Mouse (Mus musculus) kidney, adult 11 months (tissue): Measurements from ENCODE around the gene Fam166b.
A peak's percentile ranks its signal among the peaks of the same experiment; 100 is the strongest.

ENCODE experiments used
- DNase-seq: peaks from one replicate; pipeline ENCODE4 v3.0.0; 2022

Fam166b gene

GRCm38 (mm10) chr4:43401486-43401885, 27.4 kb downstream of the Fam166b start:
- no peak for DNase-seq

GRCm38 (mm10) chr4:43400976-43401375, 28.0 kb downstream of the Fam166b start:
- no peak for DNase-seq

- no peak for DNase-seq
These were observed 29.4 kb downstream of the Fam166b start for GRCm38 (mm10) chr4:43399391-43400131.

- DNase-seq, result no peak
These were observed 30.1 kb downstream of the Fam166b start for GRCm38 (mm10) chr4:43398829-43399331.

GRCm38 (mm10) chr4:43398014-43398413, 30.9 kb downstream of the Fam166b start:
- no peak for DNase-seq

GRCm38 (mm10) chr4:43396381-43396780, 32.6 kb downstream of the Fam166b start:
- DNase-seq, result no peak

GRCm38 (mm10) chr4:43395836-43396235, 33.1 kb downstream of the Fam166b start:
- DNase-seq, result no peak

GRCm38 (mm10) chr4:43395147-43395546, 33.8 kb downstream of the Fam166b start:
- DNase-seq, result no peak

GRCm38 (mm10) chr4:43394345-43394891, 34.5 kb downstream of the Fam166b start:
- peak; percentile 90 for DNase-seq

GRCm38 (mm10) chr4:43391521-43392050, 37.3 kb downstream of the Fam166b start:
- no peak for DNase-seq

GRCm38 (mm10) chr4:43389845-43390440, 39.0 kb downstream of the Fam166b start:
- DNase-seq, result peak; percentile 51

- no peak for DNase-seq
These were observed 39.5 kb downstream of the Fam166b start for GRCm38 (mm10) chr4:43389390-43389789.

GRCm38 (mm10) chr4:43386932-43387331, 42.0 kb downstream of the Fam166b start:
- no peak for DNase-seq

- DNase-seq, result no peak
These were observed 44.4 kb downstream of the Fam166b start for GRCm38 (mm10) chr4:43384541-43384940.

- DNase-seq, result no peak
These were observed 44.9 kb downstream of the Fam166b start for GRCm38 (mm10) chr4:43384083-43384460.

- no peak for DNase-seq
These were observed 45.5 kb downstream of the Fam166b start for GRCm38 (mm10) chr4:43383246-43384082.

- no peak for DNase-seq
These were observed 46.5 kb downstream of the Fam166b start for GRCm38 (mm10) chr4:43382155-43383020.

- peak; percentile 85 for DNase-seq
These were observed 47.4 kb downstream of the Fam166b start, which contains the start of gene Rusc2 for GRCm38 (mm10) chr4:43381408-43382154. TSS of gene Rusc2 (plus strand) at chr4:43381979.

- no peak for DNase-seq
These were observed 48.0 kb downstream of the Fam166b start for GRCm38 (mm10) chr4:43380951-43381350.

GRCm38 (mm10) chr4:43379601-43380000, 49.3 kb downstream of the Fam166b start:
- no peak for DNase-seq
